Mouse (Mus musculus): ENCODE data around the gene Zfp683.

Gene Zfp683

DNA sequence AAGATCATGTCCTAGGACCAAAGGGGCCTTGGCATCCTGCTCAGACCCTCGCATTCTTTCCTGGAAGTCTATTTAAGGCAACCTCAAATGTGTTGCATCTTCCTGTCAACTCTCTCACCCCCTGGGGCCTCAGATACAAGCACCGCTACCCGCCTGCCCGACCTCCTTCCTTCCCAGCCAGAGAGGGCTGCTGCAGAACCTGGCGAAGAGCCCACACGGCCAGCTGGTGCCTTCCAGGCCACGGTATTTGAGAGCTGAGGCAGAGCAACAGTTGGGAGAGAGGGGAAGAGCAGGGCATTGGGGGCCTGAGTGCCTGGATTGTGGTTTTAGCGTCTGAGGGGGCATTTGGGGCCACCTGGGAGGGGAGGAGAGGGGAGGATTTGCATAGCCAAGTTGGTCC lies 1.1 kb upstream of the Zfp683 start:
- peak; percentile 76 to 89 for DNase-seq

DNA sequence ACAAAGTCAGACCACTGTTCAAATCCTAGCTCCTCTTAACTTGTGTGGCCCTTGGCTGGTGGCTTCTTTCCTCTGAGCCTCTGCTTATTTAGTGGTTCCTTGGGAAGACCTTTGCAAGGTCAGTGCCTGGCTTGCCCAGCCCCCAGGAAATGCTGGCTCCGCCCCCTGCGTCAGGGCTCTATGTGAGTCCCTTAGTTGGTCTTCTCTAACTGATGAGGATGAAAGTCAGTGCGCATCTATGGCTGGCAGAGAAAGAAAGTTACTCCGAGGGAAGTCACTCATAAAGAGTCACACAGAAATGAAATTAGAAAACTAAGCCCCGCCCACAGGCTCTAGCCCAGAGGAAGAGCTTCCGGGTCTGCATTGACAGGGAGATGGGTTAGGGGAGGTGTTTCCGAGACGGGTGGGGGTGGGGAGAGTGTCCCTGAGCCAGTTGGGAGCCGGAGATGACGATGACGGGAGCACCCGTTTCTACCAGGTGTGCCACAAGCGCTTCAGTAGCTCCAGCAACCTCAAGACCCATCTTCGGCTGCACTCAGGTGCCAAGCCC lies 4.6 kb downstream of the Zfp683 start:
- DNase-seq = no peak

DNA sequence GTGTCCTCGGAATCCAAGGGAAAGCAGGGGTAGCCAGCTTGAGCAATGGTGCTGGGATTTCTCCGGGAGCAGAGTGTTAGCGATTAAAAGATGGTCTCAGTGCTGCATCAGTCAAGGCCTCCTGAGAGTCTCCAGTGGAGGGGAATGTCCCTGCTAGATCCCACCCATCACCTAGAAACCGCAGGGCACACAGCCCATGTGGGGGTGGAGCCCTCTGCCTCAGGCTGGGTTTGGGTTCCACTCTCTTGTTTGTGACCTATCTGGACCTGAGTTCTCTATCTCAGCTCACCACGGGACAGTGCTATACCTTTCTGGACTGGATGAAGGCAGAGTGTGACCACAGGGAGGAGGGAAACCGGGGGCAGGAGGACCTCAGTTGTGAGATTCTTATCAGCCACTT lies 5.3 kb downstream of the Zfp683 start:
- DNase-seq = no peak

DNA sequence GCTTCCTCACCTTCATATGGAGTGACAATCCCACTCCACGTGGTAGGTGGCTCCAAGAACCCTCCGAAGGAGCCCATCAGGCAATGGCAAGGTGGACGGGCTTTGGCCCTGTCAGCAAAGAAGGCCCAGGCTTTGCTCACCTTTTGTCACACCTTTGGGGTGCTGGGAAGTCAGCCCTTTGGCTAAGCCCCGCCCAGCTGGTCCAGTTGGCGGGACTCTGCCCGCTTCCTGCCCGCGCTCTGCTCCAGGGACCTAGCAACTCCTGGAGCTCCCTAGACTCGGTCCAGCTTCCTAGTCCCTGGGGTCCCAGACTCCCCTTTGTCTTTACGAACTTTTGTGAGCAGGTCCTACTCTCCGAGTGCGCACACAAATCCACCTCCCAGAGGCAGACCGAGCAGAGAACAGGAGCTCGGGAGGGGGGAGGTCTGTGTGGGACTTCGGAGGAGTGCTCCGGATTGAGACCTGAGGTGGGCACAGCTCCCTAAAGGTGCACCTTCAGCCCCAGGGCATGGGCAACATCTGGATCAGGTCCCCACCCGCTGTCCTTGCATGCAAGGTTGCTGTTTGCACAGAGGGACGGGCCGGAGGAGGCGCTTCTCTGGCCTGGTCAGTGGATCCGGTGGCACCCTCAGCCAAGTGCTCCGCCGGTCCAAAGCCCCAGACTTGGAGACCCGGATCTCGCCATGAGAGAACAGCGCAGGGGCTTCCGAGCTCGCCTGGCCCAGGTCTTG lies 6.7 kb downstream of the Zfp683 start, which contains the start of gene Crybg2:
Crybg2 (plus strand) TSS at position 681 of the 731 bp plus-strand sequence.
- no peak for DNase-seq

DNA sequence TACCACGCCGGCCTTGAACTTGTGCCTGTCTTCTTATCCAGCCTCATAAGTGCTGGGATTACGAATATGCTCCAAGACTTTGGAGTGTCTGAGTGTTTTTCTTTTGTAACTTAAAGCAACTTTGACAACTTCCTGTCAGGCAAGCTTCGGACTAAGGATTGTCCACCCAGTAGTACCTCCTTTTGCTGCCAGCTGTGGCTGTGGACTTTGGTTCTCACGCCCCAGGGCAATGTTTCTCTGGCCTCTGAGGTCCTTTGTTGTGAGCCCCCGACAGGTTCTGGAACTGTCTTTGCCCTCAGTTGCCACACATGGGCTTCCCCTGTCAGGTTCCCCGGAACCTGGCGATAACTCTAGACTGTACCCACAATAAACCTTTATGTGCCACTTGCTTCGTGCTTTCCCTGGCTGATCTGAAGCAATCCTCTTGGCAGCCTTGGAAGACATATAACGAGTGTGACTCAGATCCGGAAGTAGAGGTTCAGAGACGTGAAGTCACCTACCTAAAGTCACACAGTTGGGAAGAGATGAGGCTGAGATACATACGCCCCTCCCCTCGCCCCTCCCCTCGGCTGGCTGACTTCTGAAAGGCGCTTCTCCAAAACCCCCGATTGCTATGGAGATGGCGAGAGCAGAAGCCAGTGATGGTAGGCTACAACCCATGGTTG lies 7.7 kb downstream of the Zfp683 start:
- DNase-seq = no peak

DNA sequence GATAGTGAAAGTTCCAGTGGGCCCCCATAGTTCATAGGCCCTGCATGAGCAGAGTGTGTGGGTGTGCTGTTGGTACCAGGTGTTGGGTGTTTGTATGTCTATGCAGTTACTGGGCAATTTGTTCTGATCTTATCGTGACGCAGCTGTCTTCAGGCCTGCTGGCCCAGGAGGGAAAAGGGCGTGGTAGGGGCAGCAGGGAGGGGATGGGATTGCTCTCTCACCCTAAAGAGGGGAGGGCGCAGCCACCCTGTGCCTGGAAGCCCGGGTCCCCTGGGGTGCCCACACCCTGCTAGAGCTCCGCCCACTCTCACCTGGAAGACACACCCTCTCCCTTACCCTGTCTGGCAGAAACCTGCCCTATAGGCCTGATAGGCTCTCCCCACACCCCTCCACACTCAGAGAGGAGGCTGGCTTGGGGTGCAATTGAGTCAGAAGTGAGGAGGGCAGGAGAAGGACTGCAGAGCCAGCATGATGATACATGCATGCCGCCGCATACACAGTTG lies 8.4 kb downstream of the Zfp683 start:
- no peak for DNase-seq

DNA sequence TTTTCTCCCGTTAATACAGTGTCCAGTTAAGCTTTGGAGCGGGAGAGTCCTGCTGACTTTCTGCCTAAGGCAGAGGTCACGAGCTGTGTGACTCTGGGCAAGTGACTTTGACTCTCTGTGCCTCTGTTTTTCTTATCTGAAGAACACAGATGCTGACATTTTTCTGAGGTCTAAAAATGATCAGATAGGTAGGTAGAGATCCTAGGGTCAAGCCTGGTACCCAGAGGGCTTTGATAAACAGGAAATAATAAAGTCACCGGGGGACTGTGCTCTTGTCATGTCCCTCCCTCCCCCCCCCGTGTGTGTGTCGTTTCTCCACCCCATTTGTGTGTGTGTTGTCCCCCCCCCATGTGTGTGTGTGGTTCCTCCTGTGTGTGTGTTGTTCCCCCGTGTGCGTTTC lies 8.9 kb downstream of the Zfp683 start:
- no peak for DNase-seq

DNA sequence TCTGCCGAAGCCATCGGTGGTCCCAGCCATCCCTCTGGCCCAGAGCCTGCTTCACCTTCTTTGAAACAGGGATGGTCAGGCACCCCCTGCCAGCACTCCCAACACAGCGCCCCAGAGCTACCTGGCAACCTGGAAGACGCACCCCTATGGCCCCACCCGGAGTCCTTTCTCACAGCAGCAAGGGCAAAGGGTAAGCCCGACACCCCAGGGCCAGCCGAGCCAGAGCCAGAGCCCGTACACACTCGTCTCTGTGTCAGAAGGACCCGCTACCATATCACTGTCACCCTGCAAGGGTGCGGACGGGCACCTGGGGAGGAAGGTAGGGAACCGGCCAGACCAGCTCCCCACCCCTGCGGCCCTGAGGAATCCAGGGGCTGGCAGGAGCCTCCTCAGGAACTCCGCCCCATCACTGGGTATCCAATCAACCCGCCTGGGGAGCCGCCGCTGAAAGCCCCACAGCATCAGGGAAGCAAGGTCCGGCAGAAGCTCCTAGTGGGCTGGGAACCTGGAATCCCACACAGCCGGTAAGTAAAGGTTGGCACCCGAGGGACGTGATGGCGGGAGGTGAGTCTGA lies 11.9 kb downstream of the Zfp683 start:
- no peak for DNase-seq

DNA sequence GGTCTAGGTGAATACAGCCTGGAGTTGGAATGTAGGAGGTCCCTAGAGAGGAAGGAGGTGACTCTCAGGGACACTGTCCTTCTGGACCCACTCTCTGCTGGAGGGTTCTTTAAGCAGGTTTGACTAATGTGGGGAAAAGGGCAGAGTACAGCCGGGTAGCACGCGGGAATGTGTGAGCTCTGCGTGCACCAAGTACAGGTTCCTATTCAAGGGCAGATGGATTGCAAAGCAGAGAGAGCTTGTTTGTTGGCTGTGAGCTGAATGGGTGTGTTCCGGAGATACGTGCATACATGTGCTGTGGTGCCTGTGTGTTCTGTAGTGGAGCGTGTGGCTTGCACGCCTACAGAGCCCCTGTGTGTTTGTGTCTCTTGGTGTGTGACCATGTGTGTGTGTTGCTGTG lies 13.7 kb downstream of the Zfp683 start:
- no peak for DNase-seq

DNA sequence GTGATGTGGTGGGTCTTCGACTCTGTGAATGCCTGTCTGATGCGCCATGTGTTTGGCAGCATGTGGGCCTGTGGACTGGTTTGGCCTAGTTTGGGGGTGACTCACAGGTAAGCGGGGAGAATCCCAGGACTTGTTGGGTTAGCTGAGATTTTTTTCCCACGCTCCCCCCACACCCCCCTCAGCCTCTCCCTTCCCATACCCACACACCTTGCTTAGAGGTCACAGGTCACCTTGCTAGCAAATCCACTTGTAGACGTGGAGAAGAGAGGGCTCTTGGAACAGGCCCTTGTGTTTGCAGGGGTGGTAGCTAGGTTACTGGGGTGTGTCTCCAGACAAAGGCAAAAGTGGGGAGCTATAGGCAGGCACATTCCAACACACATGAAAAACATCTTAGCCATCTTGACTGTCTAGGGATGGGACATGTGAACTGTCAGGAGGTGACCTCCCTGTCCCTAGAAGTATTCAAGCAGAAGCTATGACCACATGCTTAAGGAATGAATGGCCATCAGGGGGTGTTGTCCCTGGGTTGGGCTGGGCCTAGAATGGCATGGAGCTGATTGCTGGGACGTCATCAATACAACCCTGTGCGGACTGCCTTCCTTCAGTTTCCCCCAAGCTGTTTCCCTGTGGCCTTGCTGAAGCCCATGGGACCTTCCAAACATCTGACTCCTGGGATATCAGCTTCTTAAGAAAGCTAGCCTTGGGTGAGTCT lies 14.4 kb downstream of the Zfp683 start:
- no peak for DNase-seq

DNA sequence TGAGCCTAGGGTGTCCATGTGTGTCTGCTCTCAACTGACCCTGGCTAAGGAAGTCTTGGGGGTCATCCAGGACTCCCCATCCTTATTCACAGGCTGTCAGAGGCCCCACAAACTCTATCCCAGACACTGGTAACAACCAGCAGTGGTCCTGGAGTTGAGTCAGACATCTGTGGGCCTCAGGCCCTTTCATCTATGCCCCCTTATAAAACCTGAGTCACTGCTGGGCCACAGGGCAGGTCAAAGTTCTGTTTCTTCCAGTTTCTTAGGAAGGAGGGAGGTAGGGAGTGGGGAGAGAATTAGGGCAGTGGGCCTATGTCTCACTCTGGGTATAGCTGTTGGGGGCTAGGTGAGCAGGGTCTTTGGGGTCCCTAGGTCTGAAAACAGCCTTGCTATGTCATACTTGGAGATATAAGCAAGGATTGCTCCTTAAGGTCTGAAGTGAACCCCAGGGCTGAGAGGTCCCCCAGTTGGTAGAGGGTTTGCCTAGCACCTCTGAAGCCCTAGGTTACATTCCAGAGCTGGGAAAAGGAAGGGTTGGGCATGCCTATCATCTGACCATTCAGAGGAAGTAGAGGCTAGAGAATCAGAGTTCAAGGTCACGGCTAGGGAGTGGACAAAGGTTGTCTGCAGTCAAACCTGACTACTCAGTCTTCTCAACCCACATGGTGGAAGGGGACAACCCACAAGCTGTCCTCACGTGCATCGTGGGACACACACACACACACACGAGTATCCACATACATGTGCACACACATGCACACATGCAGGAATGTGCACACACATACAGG lies 15.3 kb downstream of the Zfp683 start:
- no peak for DNase-seq

DNA sequence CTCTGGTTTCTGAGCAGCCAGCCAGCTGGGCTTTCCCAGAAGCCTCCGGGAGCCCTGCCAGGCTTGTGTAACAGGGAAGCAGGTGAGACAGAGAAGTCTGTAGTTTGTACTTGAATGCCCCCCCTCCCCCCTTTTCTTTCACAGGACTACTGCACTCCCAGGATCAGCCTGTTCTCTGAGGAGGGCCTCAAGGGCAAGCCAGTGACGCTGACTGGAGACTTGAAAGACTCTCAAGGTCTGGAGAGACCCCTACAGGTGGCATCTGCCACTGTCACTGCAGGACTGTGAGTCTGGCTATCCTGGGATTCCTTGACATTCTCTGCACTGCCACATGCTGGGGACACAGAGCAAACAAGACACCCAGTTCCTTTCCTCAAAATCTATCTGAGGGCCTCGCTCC lies 25.1 kb downstream of the Zfp683 start:
- DNase-seq = peak; percentile 24 to 57

DNA sequence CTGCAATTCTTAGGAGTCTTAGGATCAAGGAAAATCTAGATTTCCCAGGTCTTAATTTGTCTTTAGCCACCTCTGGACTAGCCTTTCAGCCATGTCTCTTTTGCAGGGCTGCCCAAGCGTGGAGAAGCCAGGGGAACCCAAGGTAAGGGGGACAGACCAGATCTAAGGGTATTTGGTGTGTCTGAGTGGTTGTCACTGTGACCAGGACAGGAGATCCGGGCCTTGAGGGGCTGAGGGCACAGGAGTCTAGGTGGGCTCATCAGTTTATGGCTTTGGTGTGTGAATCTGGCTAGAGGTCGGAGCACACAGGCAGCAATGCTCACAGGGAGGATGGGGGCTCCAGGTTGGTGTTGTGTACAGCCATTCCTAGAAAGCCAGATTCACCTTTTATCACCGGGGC lies 27.0 kb downstream of the Zfp683 start:
- no peak for DNase-seq

DNA sequence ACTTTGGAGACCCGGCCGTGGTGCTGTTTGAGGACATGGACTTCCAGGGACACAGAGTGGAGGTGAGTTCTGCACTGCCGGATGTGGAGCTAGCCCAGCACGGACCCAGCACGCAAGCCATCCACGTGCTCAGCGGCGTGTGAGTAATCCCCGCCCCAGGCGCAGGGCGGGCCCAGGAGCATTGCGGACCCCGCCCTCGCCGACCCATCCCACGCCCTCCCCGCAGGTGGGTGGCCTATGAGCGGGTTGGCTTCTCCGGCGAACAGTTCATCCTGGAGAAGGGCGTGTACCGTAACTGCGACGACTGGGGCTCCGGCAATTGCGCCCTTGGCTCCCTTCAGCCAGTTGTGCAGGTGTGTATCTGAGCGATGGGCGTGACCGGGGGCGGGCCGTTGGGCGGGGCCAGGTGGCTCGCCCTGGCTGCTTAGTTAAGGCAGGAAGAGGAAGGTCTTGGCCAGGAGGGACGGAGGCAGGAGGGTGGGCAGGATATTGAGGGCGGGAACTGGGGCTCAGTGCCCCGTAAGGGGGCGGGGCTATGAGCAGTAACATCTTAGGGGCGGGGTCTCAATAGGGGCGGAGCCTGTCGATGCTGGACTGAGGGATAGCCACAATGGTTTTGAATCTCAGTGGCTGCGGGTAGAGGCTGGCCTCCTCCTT lies 28.2 kb downstream of the Zfp683 start:
- peak; percentile 54 to 59 for DNase-seq

DNA sequence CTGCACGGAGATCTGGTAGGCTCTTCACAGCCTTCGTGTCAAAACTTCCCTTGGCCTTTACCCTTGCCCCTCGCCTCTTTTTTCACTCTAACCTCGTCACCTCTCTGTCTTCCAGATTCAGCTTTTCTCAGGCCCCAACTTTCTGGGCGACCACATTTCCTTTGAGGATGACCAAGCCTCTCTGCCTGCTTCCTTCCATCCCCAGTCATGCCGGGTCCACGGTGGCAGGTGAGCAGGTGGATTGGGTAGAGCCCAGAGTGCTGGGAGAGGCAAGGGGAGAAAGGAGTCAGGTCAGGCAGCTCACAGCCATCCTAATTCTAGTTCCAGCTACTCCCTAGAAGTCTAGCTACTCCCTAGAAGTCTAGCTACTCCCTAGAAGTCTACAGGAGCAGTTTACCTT lies 28.8 kb downstream of the Zfp683 start:
- DNase-seq = no peak

DNA sequence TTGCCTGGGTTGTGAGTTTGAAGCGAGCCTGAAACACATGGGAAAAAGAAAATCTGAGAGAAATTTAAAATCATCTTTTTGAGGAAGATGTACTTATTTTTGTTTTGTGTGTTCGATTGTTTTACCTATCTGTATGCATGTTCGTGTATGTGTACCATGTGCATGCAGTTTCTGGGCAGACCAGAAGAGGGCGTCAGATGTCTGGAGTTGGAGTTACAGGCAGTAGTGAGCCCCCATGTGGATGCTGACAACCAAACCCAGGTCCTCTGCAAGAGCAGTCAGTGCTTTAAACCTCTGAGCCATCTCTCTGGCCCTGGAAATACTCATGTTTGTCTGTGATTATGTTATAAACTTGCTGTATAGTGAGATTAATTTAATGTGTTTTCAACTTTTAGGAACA lies 31.4 kb downstream of the Zfp683 start:
- DNase-seq = no peak

DNA sequence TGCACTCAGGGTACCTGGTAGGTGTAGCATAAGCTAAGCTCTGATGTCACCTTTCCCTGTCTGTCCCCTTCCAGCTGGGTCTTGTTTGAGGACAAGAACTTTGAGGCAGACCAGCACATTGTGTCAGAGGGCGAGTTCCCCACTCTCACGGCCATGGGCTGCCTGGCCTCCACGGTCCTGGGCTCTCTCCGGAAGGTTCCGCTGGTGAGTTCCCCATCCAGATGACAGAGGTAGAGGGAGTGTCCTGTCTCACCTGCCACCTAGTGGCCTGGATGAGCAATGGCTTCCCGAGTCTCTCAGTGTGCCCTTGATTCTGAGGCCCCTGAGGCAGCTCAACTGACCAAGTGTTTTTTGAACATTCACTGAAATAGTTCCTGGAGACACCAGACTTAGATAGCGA lies 33.8 kb downstream of the Zfp683 start:
- DNase-seq = peak; percentile 63 to 71

DNA sequence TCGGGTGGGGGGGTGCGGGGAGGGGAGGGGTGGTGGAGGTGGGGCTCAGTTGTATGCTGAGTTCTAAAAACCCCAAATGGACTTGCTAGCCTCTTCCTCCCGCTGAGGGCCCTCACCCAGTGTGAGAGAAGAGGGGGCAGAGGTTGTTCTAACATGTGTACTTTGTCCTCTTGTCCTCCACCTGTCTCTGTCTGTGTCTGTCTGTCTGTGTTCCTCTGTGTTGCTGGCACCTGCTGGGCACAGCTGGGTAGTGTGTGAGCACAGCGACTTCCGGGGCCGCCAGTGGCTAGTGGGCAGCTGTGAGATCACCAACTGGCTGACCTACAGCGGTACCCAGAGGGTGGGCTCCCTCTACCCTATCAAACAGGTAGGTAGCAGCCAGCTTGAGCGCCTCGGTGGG lies 35.4 kb downstream of the Zfp683 start:
- DNase-seq = no peak

DNA sequence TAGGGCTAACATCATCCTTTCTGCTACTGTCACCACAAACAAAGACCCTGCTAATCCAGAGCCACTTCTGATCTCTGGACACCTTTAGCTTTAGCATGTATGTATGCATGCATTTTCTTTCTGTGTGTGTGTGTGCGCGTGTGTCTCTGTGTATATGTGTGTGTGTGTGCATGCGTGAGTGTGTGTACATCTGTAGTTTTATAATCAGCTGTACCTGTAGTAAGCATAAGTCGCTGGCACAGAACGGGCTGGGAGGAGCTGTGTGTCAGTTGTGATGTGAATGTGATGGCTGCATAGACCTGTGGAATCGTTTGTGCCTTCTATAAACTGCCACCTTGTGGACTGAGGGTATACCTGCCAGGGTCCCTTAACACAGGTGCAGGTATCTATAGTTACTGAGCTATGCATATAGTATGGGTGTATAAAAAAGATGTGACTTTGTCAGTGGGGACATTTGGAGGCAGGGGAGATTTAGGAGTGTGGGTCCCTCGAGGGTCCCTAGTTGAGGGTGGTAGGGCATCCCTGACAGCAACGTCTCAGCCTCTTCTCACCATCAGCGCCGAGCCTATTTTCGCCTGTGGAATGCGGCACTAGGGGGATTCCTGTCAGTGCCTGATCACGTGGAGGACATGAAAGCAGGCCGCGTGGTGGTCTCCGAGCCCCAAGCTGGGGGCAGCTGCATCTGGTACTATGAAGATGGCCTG lies 37.0 kb downstream of the Zfp683 start:
- no peak for DNase-seq

DNA sequence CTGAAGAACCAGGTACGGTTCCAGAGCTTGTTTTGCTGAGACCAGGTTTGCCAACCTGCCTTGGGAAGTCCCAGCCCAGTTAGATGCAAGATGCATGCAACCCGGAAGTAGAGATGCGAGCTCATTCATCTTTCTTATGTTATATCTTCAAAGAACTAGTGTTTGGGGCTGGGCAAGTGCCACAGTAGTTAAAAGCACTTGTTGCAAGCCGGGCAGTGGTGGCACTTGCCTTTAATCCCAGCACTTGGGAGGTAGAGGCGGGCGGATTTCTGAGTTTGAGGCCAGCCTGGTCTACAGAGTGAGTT lies 37.5 kb downstream of the Zfp683 start:
- no peak for DNase-seq
